Mouse (Mus musculus): ENCODE data around the gene Tradd. TPM values are rescaled to one million over a fixed set of nuclear protein-coding genes. Genes with fewer than 3 reads are reported as not detected.

The Tradd gene
- polyA plus RNA-seq, 1 experiment from 2014 or later, result 26.3 TPM

DNA sequence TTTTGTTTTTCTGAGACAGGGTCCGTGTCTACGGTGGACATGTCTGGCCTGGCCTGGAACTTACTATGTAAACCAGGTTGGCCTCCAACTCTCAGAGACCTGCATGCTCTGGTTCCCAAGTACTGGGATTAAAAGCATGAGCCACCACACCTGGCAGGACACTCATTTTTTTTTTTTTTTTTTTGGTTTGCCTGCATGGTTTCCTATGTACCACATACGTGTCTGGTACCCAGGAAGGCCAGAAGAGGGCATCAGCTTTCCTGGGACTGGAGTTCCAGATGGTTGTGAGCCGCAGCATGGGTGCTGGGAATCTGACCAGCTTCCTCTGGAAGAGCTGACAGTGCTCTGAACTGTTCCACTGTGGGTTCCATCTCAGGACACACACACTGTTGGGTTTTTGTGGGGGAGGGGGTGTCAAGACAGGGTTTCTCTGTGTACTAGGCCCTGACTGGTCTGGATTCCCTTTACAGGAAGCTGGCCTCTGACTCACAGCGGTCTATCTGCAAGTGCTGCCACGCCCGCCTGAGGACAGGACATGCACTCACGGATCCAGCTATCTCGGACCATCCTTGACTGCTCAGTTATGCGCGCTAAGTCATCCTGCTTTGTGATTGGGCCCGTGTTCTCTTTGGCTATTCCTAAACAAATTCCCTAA lies 3.0 kb downstream of the Tradd start:
- H3K27ac ChIP-seq (ENCODE audit: low read length), result no peak overlapping the region
- WGBS, result 82% methylated on average over 12 of the region's 12 CpGs
- H3K4me2 ChIP-seq (replicated peaks; ENCODE audit: low read depth, low read length), result no peak overlapping the region
- H3K9ac ChIP-seq (replicated peaks; ENCODE audit: low read length), result no peak overlapping the region
- H3K36me3 ChIP-seq (ENCODE audit: insufficient read depth, low read length), result no peaks in the 10 kb centered on the region
- ATAC-seq (ENCODE audit: low FRiP score, low TSS enrichment), result no peak
- peaks cover 3% of the 10 kb centered on the region; the same call in 1 of the 2 replicates for H3K9me3 ChIP-seq (ENCODE audit: low read length)
- peaks cover 72% of the 10 kb centered on the region for H3K27me3 ChIP-seq (ENCODE audit: insufficient read depth, low read length)
- H3K4me1 ChIP-seq (ENCODE audit: insufficient read depth, low read length), result peaks cover 30% of the 10 kb centered on the region
- no peak overlapping the region for H3K4me3 ChIP-seq (ENCODE audit: low read length)

DNA sequence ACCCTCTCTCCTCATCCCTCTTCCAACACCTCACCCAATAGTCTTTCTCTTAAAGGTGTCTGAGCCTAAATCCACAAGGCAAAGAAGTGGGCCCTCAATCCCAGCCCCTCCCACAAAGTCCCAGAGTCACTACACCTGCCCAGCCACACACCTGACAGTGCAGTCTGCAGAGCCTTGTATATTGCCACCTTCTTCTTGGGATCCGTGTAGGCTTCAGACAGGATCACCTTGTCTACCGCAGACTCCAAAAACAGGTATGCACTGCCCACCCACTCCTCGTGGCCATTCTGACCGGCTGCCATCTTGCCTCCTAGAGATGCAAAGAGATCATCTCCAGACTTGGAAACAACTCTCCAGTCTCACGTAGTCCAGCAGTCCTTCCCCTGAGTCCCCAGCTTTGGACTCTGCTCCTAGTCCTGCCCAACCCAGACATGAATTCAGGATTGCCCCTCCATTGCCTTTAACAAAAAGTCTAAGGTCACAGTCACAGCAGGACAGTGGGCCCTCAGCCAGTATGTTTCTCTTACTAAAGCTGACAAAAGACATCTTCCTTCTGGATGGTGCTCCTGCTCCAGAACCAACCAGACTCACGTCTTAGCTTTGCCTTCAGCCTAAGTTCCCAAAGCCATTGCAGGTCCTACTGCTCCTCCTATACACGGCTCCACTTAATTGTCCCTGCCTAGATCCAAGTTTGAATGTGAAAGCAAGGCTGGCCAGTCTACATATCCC lies 3.9 kb downstream of the Tradd start:
- 65% methylated on average over 7 of the region's 7 CpGs for WGBS
- ATAC-seq (ENCODE audit: low FRiP score, low TSS enrichment), result no peak
- peaks cover 30% of the 10 kb centered on the region for H3K4me1 ChIP-seq (ENCODE audit: insufficient read depth, low read length)
- H3K4me2 ChIP-seq (replicated peaks; ENCODE audit: low read depth, low read length), result no peak overlapping the region; the same call in 1 of the 2 replicates
- peaks cover 3% of the 10 kb centered on the region; the same call in 1 of the 2 replicates for H3K9me3 ChIP-seq (ENCODE audit: low read length)
- no peak overlapping the region for H3K27ac ChIP-seq (ENCODE audit: low read length)
- no peaks in the 10 kb centered on the region for H3K36me3 ChIP-seq (ENCODE audit: insufficient read depth, low read length)
- H3K9ac ChIP-seq (replicated peaks; ENCODE audit: low read length), result no peak overlapping the region
- H3K4me3 ChIP-seq (ENCODE audit: low read length), result no peak overlapping the region
- peaks cover 71% of the 10 kb centered on the region for H3K27me3 ChIP-seq (ENCODE audit: insufficient read depth, low read length)

DNA sequence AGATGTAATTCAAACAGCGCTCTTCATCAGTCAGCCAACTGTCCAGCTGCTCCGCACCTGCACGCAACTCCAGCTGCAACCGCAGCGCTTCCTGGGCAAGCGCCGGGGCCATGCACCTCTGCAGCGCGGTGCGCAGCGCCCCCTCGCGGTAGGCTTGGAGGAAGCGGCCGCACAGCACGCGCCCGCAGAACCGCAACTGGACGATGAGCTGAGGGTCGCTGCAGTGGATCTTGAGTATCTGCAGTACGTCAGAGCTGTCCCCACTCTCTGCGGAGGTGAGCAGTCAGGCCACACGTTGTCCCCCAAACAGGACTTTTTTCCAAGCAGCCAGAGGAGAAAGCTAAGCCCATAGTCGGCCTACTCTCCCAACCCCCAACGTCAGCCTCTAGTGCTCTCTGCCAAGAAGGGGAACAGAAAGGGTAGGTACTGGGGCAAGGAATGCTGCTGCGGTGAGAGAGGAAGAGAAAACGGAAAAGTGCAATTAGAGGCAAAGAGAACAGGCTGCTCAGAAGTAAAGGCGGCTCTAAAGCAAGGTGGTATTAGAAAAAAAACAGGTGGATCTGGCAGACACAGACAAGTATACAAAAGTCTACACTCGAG lies 4.6 kb downstream of the Tradd start:
- Histone ChIP-seq H3K27me3 (ENCODE audit: insufficient read depth, low read length) (peaks cover 65% of the 10 kb centered on the region), H3K4me2 (replicated peaks; ENCODE audit: low read depth, low read length) (peak overlapping the region; percentile 73), H3K9me3 (ENCODE audit: low read length) (peaks cover 3% of the 10 kb centered on the region; the same call in 1 of the 2 replicates), H3K9ac (replicated peaks; ENCODE audit: low read length) (peak overlapping the region; percentile 48), H3K4me3 (ENCODE audit: low read length) (peak overlapping the region; percentile 44), H3K36me3 (ENCODE audit: insufficient read depth, low read length) (no peaks in the 10 kb centered on the region), H3K4me1 (ENCODE audit: insufficient read depth, low read length) (peaks cover 26% of the 10 kb centered on the region), H3K27ac (ENCODE audit: low read length) (no peak overlapping the region)
- 4% methylated on average over 30 of the region's 30 CpGs for WGBS
- ATAC-seq (ENCODE audit: low FRiP score, low TSS enrichment), result peak; percentile 32; the same call in 1 of the 2 replicates

DNA sequence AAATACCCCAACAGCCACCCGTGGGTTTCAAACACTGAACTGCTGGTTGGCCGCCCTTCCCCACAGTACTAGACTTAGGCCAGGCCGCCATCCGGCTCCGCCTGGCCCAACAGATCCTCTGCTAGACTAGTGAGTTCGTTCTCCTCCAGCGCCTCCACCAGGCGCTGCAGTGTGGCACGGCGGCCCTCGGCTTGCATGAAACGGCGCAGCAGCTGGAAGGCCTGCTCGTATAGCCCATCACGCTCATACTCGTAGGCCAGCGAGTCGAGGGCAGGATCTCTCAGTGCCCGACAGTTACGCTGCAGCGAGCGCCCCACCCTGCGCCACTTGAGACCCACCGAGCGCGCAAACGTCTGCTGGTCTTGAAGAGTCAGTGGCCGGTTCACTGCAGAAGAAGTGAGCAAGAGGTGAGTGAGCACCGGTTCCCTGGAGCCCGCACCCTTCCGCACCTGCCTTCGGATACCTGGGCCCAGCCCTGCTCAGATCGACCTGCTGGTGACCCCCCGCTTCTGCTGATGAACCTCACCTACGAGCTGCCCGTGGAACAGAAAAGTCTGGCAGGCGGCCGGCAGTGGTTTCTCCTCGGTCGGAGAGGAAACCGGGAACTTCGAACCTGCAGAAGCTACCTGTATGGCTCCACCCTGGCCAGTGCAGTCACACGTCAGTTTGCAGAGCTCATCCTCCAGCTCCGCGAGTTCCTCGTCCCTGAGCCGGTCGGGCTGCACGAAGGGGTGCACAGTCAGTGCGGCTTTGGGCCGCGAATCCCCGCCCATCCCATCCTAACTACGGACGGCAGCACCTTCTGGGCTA lies 5.3 kb downstream of the Tradd start:
- Histone ChIP-seq H3K4me2 (replicated peaks; ENCODE audit: low read depth, low read length) (peak overlapping the region; percentile 73), H3K27me3 (ENCODE audit: insufficient read depth, low read length) (peaks cover 65% of the 10 kb centered on the region)
- ATAC-seq (ENCODE audit: low FRiP score, low TSS enrichment), result peak; percentile 37; the same call in 1 of the 2 replicates

DNA sequence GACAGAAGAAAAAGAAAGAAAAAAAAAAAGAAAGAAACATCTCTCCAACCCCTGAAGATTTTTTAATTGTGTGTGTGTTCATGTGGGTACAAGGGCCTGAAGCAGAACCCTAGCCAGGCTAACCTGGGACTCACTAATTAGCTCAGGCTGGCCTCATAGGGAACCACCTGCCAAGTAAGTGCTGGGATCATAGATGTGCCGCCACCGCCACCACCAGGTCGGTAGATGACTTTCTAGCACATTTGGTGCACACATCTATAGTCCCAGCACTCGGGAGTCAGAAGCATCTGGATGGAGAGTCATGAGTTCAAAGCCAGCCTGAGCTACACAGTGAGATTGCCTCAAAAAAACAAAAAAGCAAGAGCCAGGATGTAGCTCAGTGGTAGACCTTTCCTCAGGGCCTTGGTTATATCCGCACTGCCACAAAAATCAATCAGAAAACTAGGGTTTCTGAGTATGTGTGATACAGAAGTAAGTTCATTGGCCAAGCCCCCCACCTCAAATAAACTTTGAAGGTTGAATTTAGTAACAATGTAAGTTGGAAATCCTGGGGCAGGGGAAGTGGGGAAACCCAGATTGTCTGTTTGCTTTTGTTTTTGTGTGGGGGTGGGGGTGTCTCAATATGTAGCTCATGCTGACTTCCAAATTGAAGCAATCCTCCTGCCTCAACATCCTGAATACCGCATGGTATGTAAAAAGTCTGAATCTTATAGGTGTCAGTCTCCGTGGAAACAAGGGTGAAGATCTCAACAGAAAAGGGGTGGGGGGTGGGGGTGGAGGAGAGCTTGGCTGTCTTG lies 6.9 kb downstream of the Tradd start:
- no peak overlapping the region for H3K4me2 ChIP-seq (replicated peaks; ENCODE audit: low read depth, low read length)
- H3K9ac ChIP-seq (replicated peaks; ENCODE audit: low read length), result no peak overlapping the region
- 63% methylated on average over 7 of the region's 7 CpGs for WGBS
- H3K4me3 ChIP-seq (ENCODE audit: low read length), result no peak overlapping the region
- H3K9me3 ChIP-seq (ENCODE audit: low read length), result peaks cover 3% of the 10 kb centered on the region; the same call in 1 of the 2 replicates
- peaks cover 27% of the 10 kb centered on the region for H3K4me1 ChIP-seq (ENCODE audit: insufficient read depth, low read length)
- H3K27me3 ChIP-seq (ENCODE audit: insufficient read depth, low read length), result peaks cover 56% of the 10 kb centered on the region
- no peak overlapping the region for H3K27ac ChIP-seq (ENCODE audit: low read length)
- H3K36me3 ChIP-seq (ENCODE audit: insufficient read depth, low read length), result 0 out of 2 replicates have a peak, but pooled peaks cover 3% of the 10 kb centered on the region
- ATAC-seq (ENCODE audit: low FRiP score, low TSS enrichment), result no peak

More for the DNA sequence above, 5.3 kb downstream of the Tradd start:
- Histone ChIP-seq H3K4me1 (ENCODE audit: insufficient read depth, low read length) (peaks cover 26% of the 10 kb centered on the region), H3K36me3 (ENCODE audit: insufficient read depth, low read length) (no peaks in the 10 kb centered on the region), H3K27ac (ENCODE audit: low read length) (no peak overlapping the region), H3K4me3 (ENCODE audit: low read length) (peak overlapping the region; percentile 44), H3K9me3 (ENCODE audit: low read length) (peaks cover 3% of the 10 kb centered on the region; the same call in 1 of the 2 replicates), H3K9ac (replicated peaks; ENCODE audit: low read length) (peak overlapping the region; percentile 48)
- 2% methylated on average over 55 of the region's 55 CpGs for WGBS

DNA sequence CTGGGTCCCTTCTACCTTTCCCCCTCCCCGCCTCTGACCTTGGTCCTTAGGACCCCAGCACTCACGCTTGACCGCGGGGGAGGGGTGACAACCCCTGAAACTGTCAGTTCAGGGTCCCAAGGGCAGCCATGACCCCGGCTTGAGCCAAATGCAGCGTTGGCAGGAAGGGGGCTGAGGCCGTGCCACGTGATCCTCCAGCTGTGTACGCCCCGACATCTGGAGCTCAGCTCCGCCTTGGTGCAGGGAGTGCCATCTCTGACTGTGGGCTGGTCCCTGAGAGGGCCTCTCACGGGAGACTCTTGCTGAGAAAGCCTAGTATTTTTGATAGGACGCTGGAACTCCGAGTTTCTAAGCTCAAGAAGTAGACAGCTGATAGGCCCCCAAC lies 9.5 kb downstream of the Tradd start, which contains the start of gene B3gnt9:
Gene B3gnt9 (minus strand): TSS at position 188 of the 385 bp plus-strand sequence.
- no peaks in the 10 kb centered on the region for H3K9me3 ChIP-seq (ENCODE audit: low read length)
- peak within 1 kb of the TSS; percentile 68 for H3K27ac ChIP-seq (ENCODE audit: low read length)
- peaks cover 34% of the 10 kb centered on the region for H3K27me3 ChIP-seq (ENCODE audit: insufficient read depth, low read length)
- peak within 1 kb of the TSS; percentile 64 for H3K4me3 ChIP-seq (ENCODE audit: low read length)
- peaks cover 26% of the 10 kb centered on the region for H3K4me1 ChIP-seq (ENCODE audit: insufficient read depth, low read length)
- H3K36me3 ChIP-seq (ENCODE audit: insufficient read depth, low read length), result peaks cover 26% of the 10 kb centered on the region
- H3K4me2 ChIP-seq (replicated peaks; ENCODE audit: low read depth, low read length), result peak within 1 kb of the TSS; percentile 97
- peak; percentile 74 for ATAC-seq (ENCODE audit: low FRiP score, low TSS enrichment)
- 2% methylated on average over 14 of the region's 14 CpGs for WGBS
- H3K9ac ChIP-seq (replicated peaks; ENCODE audit: low read length), result peak within 1 kb of the TSS; percentile 73

DNA sequence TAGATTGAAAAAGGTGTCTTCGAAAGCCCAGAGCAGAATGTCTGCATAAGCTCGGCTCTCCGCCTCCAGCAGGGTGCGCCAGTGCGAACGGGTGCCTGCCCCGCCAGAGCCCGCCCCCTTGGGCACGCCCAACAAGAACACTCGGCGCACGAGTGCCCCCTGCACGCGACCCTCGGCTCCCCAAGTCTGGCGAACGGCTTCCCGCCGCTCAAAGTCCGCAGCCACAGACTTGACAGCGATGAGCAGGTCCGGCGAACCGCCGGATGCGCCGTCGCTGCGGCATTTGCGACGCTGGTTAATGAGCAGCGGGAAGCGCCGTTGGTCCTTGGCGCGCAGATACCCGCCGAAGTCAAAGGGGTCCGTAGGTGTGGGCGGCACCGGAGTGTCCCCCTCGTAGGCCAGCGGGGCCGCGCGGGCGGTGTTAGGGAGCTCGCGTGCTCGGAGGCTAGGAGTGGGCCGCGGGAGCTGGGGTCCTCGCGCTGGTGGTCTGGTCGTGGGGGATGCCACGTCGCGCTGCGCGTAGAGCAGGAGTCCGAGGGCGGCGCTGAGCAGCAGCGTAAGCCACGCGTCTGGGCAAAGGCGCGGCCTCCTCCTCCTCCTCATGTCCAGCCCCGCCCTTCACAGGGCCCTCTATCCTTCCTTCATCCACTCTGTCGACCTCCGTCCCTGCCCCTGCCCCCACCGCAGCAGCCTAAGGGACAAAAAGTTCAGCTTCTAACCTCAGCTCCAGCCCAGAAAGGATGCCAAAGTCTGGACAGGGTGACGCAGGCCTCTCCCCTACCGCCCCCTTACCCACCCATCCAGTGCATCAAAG lies 10.1 kb downstream of the Tradd start:
- no peaks in the 10 kb centered on the region for H3K9me3 ChIP-seq (ENCODE audit: low read length)
- WGBS, result under 1% methylated on average over 71 of the region's 74 CpGs
- peaks cover 31% of the 10 kb centered on the region for H3K36me3 ChIP-seq (ENCODE audit: insufficient read depth, low read length)

DNA sequence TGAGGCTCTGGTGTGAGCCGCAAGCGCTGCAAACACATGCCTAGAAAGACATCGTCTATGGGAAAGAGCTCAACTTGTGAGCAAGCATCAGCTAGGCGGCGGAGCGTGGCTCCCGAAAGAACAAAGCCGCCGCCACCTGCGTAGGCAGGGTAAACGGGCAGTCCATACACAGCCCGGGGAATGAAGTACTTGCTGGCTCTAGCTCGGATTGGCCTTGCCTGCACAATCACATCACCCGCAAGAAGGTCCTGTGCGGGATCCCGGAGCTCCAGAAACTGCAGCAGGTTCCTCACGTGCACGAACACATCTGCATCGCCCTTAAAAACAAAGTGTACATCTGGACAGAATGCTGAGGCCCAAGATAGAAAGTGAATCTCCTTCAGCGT lies 10.7 kb downstream of the Tradd start:
- H3K4me1 ChIP-seq (ENCODE audit: insufficient read depth, low read length), result peaks cover 15% of the 10 kb centered on the region
- peaks cover 24% of the 10 kb centered on the region for H3K27me3 ChIP-seq (ENCODE audit: insufficient read depth, low read length)
- no peaks in the 10 kb centered on the region for H3K9me3 ChIP-seq (ENCODE audit: low read length)
- peak overlapping the region; percentile 97 for H3K4me2 ChIP-seq (replicated peaks; ENCODE audit: low read depth, low read length)
- H3K4me3 ChIP-seq (ENCODE audit: low read length), result peak overlapping the region; percentile 64
- H3K36me3 ChIP-seq (ENCODE audit: insufficient read depth, low read length), result peaks cover 34% of the 10 kb centered on the region
- H3K9ac ChIP-seq (replicated peaks; ENCODE audit: low read length), result peak overlapping the region; percentile 47
- no peak overlapping the region for H3K27ac ChIP-seq (ENCODE audit: low read length)
- peak; percentile 40; the same call in 1 of the 2 replicates for ATAC-seq (ENCODE audit: low FRiP score, low TSS enrichment)
- WGBS, result 35% methylated on average over 20 of the region's 20 CpGs

More for the DNA sequence above, 10.1 kb downstream of the Tradd start:
- Histone ChIP-seq H3K4me3 (ENCODE audit: low read length) (peak overlapping the region; percentile 64), H3K4me2 (replicated peaks; ENCODE audit: low read depth, low read length) (peak overlapping the region; percentile 97), H3K9ac (replicated peaks; ENCODE audit: low read length) (peak overlapping the region; percentile 73), H3K4me1 (ENCODE audit: insufficient read depth, low read length) (peaks cover 21% of the 10 kb centered on the region), H3K27ac (ENCODE audit: low read length) (peak overlapping the region; percentile 68), H3K27me3 (ENCODE audit: insufficient read depth, low read length) (peaks cover 30% of the 10 kb centered on the region)
- ATAC-seq (ENCODE audit: low FRiP score, low TSS enrichment), result peak; percentile 86

Data from kidney, embryonic 16.5 days (tissue).